ENCODE assay signal across 15 mouse cellular contexts in the genomic region with DNA sequence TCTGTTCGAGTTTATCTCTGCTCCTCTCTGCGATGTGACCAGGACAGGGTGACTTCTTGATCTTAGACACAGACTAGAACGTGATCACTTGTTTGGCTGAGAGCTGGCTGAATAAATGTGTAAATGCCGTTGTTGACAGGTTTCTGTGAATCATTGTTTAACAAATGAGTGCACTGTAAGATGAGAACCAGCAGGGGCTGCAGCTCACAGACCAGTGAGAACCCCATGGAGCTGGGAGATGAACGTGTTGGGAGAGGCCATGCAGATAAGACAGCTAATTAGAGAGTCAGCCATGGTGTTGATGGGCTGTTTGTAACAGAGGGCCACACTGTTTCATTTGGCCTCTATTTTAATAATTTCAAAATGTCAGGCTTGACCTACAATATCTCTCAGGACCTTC.
"Had no signal": no experiment of that assay in that cellular context is flagged by ENCODE, and none has a peak within 500 bp of the region (broad histone marks: within the 10 kb centered on the region; RNA-seq: fewer than 3 reads in every experiment).

No protein-coding gene starts in this region.

- H3K9me3 ChIP-seq: limb, embryonic 13.5 days; midbrain, embryonic 10.5 days; midbrain, embryonic 15.5 days; neural tube, embryonic 13.5 days had no signal

- DNase-seq: kidney, adult 8-10 months; kidney, postnatal 4 days; left cerebral cortex, postnatal 4 days; lung, adult 2 months; lung, postnatal 10 days; lung, postnatal 4 days; right cerebral cortex, adult 18-20 months; right cerebral cortex, postnatal 25 days; thymus, postnatal 36 days had no signal

- H3K4me2 ChIP-seq: limb, embryonic 13.5 days; midbrain, embryonic 15.5 days; neural tube, embryonic 13.5 days had no signal

- H3K27ac ChIP-seq: layer of hippocampus, adult 2 months; limb, embryonic 13.5 days; liver, embryonic 14.5 days; midbrain, embryonic 10.5 days; midbrain, embryonic 15.5 days; neural tube, embryonic 13.5 days had no signal

- ATAC-seq: midbrain, embryonic 15.5 days had no signal

- H3K27me3 ChIP-seq: midbrain, embryonic 15.5 days; neural tube, embryonic 13.5 days had no signal

- H3K9ac ChIP-seq: limb, embryonic 13.5 days; liver, embryonic 14.5 days; midbrain, embryonic 15.5 days; neural tube, embryonic 13.5 days had no signal

- H3K4me3 ChIP-seq: layer of hippocampus, adult 2 months; limb, embryonic 13.5 days; midbrain, embryonic 10.5 days; midbrain, embryonic 15.5 days; neural tube, embryonic 13.5 days had no signal

- H3K36me3 ChIP-seq: limb, embryonic 13.5 days; midbrain, embryonic 10.5 days; midbrain, embryonic 15.5 days; neural tube, embryonic 13.5 days had no signal
